Mouse (Mus musculus) megakaryocyte, embryonic 14.5 days (primary cell): ENCODE results near the gene Gm20503.

Experiments
- FLI1 ChIP-seq: IDR thresholded peaks from 2 replicates; pipeline ENCODE4 v1.6.1; 2012; ENCODE audit warnings: low read length, inconsistent platforms, mixed read lengths
- GATA1 ChIP-seq: IDR thresholded peaks from 3 replicates; pipeline ENCODE4 v1.6.1; 2012; ENCODE audit warnings: mixed read lengths, low read length, inconsistent platforms, borderline replicate concordance

- no peak for TF ChIP-seq GATA1
- TF ChIP-seq FLI1, result no peak
Measured at GRCm38 (mm10) chr4:58970678-58971077, 32.3 kb upstream of the Gm20503 start.
